Mouse (Mus musculus): ENCODE data around the gene Igsf11. TPM values are rescaled to one million over a fixed set of nuclear protein-coding genes. Genes with fewer than 3 reads are reported as not detected.

Igsf11 gene
- total and polyA plus RNA-seq, 3 experiments: 0.05 to 0.19 TPM; not detected in 1

DNA sequence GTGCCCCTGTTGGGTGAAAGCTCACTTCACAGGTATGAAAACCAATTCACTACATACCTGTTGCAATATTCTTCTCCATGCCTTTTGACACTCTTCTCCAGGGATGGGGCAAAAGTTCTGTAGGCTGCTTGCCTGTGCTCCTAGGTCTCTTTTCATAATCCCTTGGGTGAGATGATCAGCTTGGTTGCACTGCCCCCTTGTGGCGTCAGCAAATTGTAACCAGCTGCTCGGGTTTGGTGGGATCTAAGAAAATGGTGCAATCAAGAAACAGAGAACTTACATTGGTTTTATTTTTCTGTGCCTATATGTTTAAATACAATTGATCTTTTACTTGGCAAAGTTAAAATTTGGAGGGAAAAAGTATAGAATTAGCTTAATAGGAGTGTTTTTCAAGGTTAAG, 160.5 kb downstream of the Igsf11 start (continued):
- no peak for TF ChIP-seq CHD1 (IDR thresholded peaks at IDR 0.05; ENCODE audit: low read depth, low read length)
- 0 out of 2 replicates have a peak, but pooled peaks have one; percentile 5 for TF ChIP-seq ZC3H11A (IDR thresholded peaks at IDR 0.05; ENCODE audit: low read depth, low read length)
- TF ChIP-seq ETS1 (conservative IDR thresholded peaks at IDR 0.05; ENCODE audit: low read depth, low read length): no peak

DNA sequence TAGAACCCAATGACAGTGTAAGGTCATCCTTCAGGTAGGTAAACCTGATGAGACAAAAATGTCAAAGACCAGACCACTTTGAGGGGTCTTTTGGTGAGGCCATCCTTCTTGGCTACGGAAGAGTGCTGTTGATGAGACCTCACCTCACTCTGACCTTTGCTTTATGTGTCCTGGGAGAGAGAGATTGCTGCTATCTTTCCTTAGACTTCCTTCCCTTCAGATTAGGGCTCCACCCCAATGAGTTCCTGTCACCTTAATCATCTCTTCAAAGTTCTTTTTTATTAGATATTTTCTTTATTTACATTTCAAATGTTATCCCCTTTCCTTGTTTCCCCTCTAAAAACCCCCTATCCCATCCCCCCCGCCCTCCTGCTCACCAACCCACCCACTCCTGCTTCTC, 161.3 kb downstream of the Igsf11 start:
- no peak overlapping the region for H3K4me2 ChIP-seq (ENCODE audit: insufficient read depth, low read depth, poor library complexity, severe bottlenecking)
- TF ChIP-seq RCOR1 (conservative IDR thresholded peaks at IDR 0.05; ENCODE audit: low read depth, low read length) (no peak), SMC3 (IDR thresholded peaks at IDR 0.05; ENCODE audit: low read depth, low read length) (no peak), KAT2A (IDR thresholded peaks at IDR 0.05; ENCODE audit: insufficient replicate concordance, low read length) (no peak), POLR2A (IDR thresholded peaks at IDR 0.05; ENCODE audit: low read depth, low read length) (no peak), BHLHE40 (IDR thresholded peaks at IDR 0.05; ENCODE audit: low read depth, low read length) (no peak), TBP (conservative IDR thresholded peaks at IDR 0.05; ENCODE audit: low read depth, low read length) (no peak), SIN3A (IDR thresholded peaks at IDR 0.05; ENCODE audit: low read length) (no peak), PAX5 (IDR thresholded peaks at IDR 0.05; ENCODE audit: low read length) (no peak), TCF12 (IDR thresholded peaks at IDR 0.05; ENCODE audit: low read depth, low read length) (no peak), RAD21 (IDR thresholded peaks at IDR 0.05; ENCODE audit: low read depth, low read length) (no peak), EP300 (IDR thresholded peaks at IDR 0.05; ENCODE audit: low read length) (no peak), CHD1 (IDR thresholded peaks at IDR 0.05; ENCODE audit: low read depth, low read length) (no peak)
- no peaks in the 10 kb centered on the region for H3K4me1 ChIP-seq (ENCODE audit: control insufficient read depth in 1 of 2, insufficient read depth in 2 of 2)
- no peak for DNase-seq (ENCODE audit: extremely low read depth)
- H3K9me3 ChIP-seq (replicated peaks; ENCODE audit: low read length): peaks cover 7% of the 10 kb centered on the region
- H3K4me3 ChIP-seq (replicated peaks in 1 of 3; ENCODE audit: low read depth in 2 of 3, low read length in 2 of 3, poor library complexity in 1 of 3): no peak overlapping the region
- in situ Hi-C loops (cut with MboI; ENCODE audit: low pct_ligation_motif_present, low pct_unique_long_range_greater_than_20kb, low sequenced_read_pairs): loop anchor here (10.0 kb wide), 1 partner anchor 199 kb away; no protein-coding TSS in a partner anchor
- H3K27me3 ChIP-seq (replicated peaks): no peaks in the 10 kb centered on the region
- no peak overlapping the region for H3K27ac ChIP-seq (ENCODE audit: insufficient read depth, low read depth)
- H3K36me3 ChIP-seq (replicated peaks in 1 of 2; ENCODE audit: control insufficient read depth in 1 of 2, insufficient read depth in 1 of 2, low read length in 1 of 2): no peaks in the 10 kb centered on the region
- dilution Hi-C loops (cut with MboI; ENCODE audit: extremely low pct_ligation_motif_present, extremely low pct_unique_long_range_greater_than_20kb, low sequenced_read_pairs): no loop called here
- H3K79me2 ChIP-seq (replicated peaks; ENCODE audit: control insufficient read depth, extremely low read depth, insufficient read depth, poor library complexity, severe bottlenecking): no peaks in the 10 kb centered on the region
- no peak overlapping the region for H3K9ac ChIP-seq (ENCODE audit: insufficient read depth, low read depth)

DNA sequence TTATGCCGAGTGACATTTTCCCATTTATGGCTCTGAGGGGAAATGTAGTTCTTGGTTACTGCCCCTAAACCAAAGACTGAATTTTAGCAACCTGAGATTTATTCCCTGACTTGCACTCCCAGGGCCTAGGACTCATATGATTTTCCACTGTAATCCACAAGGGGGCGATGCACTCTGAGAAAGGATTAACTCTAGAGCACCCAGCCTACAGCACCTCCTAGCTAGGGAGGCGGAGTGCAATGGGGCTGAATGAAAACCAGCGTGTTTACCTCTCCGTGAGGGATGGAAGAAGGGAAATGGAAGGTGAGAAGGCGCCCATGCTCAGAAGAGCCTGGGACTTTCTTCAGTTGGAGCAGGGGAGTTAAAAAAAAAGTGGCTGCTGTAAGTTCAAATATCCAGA, 163.6 kb downstream of the Igsf11 start:
- H3K4me1 ChIP-seq (ENCODE audit: control insufficient read depth in 1 of 2, insufficient read depth in 2 of 2): no peaks in the 10 kb centered on the region
- no peak for TF ChIP-seq JUN (IDR thresholded peaks at IDR 0.05; ENCODE audit: insufficient read depth, low read depth, low read length)
- peak; percentile 48 for TF ChIP-seq SMC3 (IDR thresholded peaks at IDR 0.05; ENCODE audit: low read depth, low read length)
- TF ChIP-seq CTCF (conservative IDR thresholded peaks at IDR 0.05 in 1 of 2, IDR thresholded peaks at IDR 0.05 in 1 of 2; ENCODE audit: low read depth in 2 of 2, low read length in 2 of 2): peak; percentile 56 to 79; a peak in 3 of 4 replicates
- TF ChIP-seq MAFK (IDR thresholded peaks at IDR 0.05; ENCODE audit: insufficient replicate concordance, low read length): no peak
- TF ChIP-seq RAD21 (IDR thresholded peaks at IDR 0.05; ENCODE audit: low read depth, low read length): peak; percentile 35
- TF ChIP-seq EP300 (IDR thresholded peaks at IDR 0.05; ENCODE audit: low read length): no peak
- no peak for TF ChIP-seq JUND (conservative IDR thresholded peaks at IDR 0.05; ENCODE audit: low read depth, low read length)
- TF ChIP-seq GABPA (IDR thresholded peaks at IDR 0.05; ENCODE audit: insufficient replicate concordance, low read depth, low read length): no peak
- TF ChIP-seq CHD1 (IDR thresholded peaks at IDR 0.05; ENCODE audit: low read depth, low read length): no peak
- no peak for TF ChIP-seq MEF2A (IDR thresholded peaks at IDR 0.05; ENCODE audit: borderline replicate concordance, low read depth, low read length)
- TF ChIP-seq BHLHE40 (IDR thresholded peaks at IDR 0.05; ENCODE audit: low read depth, low read length): no peak
- no peak for TF ChIP-seq USF1 (IDR thresholded peaks at IDR 0.05; ENCODE audit: low read depth, low read length)
- no peak for TF ChIP-seq ELF1 (IDR thresholded peaks at IDR 0.05; ENCODE audit: low read depth, low read length)
- no peak for TF ChIP-seq MAZ (IDR thresholded peaks at IDR 0.05; ENCODE audit: low read depth, low read length)
- DNase-seq (ENCODE audit: extremely low read depth): peak; percentile 71
- H3K9ac ChIP-seq (ENCODE audit: insufficient read depth, low read depth): no peak overlapping the region
- H3K4me3 ChIP-seq (replicated peaks in 1 of 3; ENCODE audit: low read depth in 2 of 3, low read length in 2 of 3, poor library complexity in 1 of 3): no peak overlapping the region
- no peaks in the 10 kb centered on the region for H3K36me3 ChIP-seq (replicated peaks in 1 of 2; ENCODE audit: control insufficient read depth in 1 of 2, insufficient read depth in 1 of 2, low read length in 1 of 2)
- no peak overlapping the region for H3K27ac ChIP-seq (ENCODE audit: insufficient read depth, low read depth)
- H3K4me2 ChIP-seq (ENCODE audit: insufficient read depth, low read depth, poor library complexity, severe bottlenecking): no peak overlapping the region
- H3K9me3 ChIP-seq (replicated peaks; ENCODE audit: low read length): peaks cover 3% of the 10 kb centered on the region
- no peaks in the 10 kb centered on the region for H3K27me3 ChIP-seq (replicated peaks)
- dilution Hi-C loops (cut with MboI; ENCODE audit: extremely low pct_ligation_motif_present, extremely low pct_unique_long_range_greater_than_20kb, low sequenced_read_pairs): no loop called here
- H3K79me2 ChIP-seq (replicated peaks; ENCODE audit: control insufficient read depth, extremely low read depth, insufficient read depth, poor library complexity, severe bottlenecking): no peaks in the 10 kb centered on the region
- in situ Hi-C loops (cut with MboI; ENCODE audit: low pct_ligation_motif_present, low pct_unique_long_range_greater_than_20kb, low sequenced_read_pairs): loop anchor here (10.0 kb wide), 1 partner anchor 201 kb away; no protein-coding TSS in a partner anchor

Data from CH12.LX (cell line).